Mouse (Mus musculus) midbrain, embryonic 11.5 days (tissue): ENCODE data around the gene Frmd4b. TPM values are rescaled to one million over a fixed set of nuclear protein-coding genes. Genes with fewer than 3 reads are reported as not detected.
A peak's percentile ranks its signal among the peaks of the same experiment; 100 is the strongest.

Experiments
- ATAC-seq: fragments of 200-750 bp; cut with Nextera tagmentation; 2 replicates; pipeline ENCODE4 v1.8.0; 2017; ENCODE audit warnings: moderate TSS enrichment, moderate library complexity; ENCODE audit not compliant: low FRiP score
- DNase-seq: peaks from one replicate; pipeline ENCODE4 v3.0.0; 2015; ENCODE audit warnings: low spot score; ENCODE audit errors: missing footprints
- H3K27ac ChIP-seq: fragments of 300-500 bp; sonication (generic); 2 replicates; pipeline ENCODE4 v1.5.1; 2014; ENCODE audit warnings: low read depth, low read length
- H3K27me3 ChIP-seq: fragments of 300-500 bp; sonication (generic); 2 replicates; pipeline ENCODE4 v1.6.1; 2014; ENCODE audit warnings: mild to moderate bottlenecking, low read length, moderate library complexity, mixed read lengths; ENCODE audit not compliant: control insufficient read depth, insufficient read depth
- H3K36me3 ChIP-seq: fragments of 300-500 bp; sonication (generic); 2 replicates; pipeline ENCODE4 v1.6.1; 2014; ENCODE audit warnings: mild to moderate bottlenecking, low read length, moderate library complexity, mixed read lengths; ENCODE audit not compliant: control insufficient read depth, insufficient read depth
- H3K4me1 ChIP-seq: fragments of 300-500 bp; sonication (generic); 2 replicates; pipeline ENCODE4 v1.6.1; 2014; ENCODE audit warnings: low read length; ENCODE audit not compliant: control insufficient read depth, insufficient read depth
- H3K4me2 ChIP-seq: fragments of 300-500 bp; sonication (generic); 2 replicates; pipeline ENCODE4 v1.6.1; 2014; ENCODE audit warnings: mild to moderate bottlenecking, moderate library complexity
- H3K4me3 ChIP-seq: fragments of 300-500 bp; sonication (generic); 2 replicates; pipeline ENCODE4 v1.5.1; 2014; ENCODE audit warnings: low read depth, low read length
- H3K9ac ChIP-seq: fragments of 300-500 bp; sonication (generic); 2 replicates; pipeline ENCODE4 v1.6.1; 2014; ENCODE audit warnings: low read length
- H3K9me3 ChIP-seq: fragments of 300-500 bp; sonication (generic); 2 replicates; pipeline ENCODE4 v1.6.1; 2016; ENCODE audit warnings: low read length; ENCODE audit not compliant: control insufficient read depth
- WGBS: fragments of 180-500 bp; shearing (Covaris S2); extraction: QIAGEN DNeasy Blood & Tissue Kit; methylation state at CpG from one replicate; pipeline ENCODE4 v1.1.7; 2014; 5-methylcytosine and 5-hydroxymethylcytosine counted together
- polyA plus RNA-seq: library from polyadenylated mRNA; unstranded; fragments of >200 nt; fragmentation: Nextera tagmentation; extraction: Ambion mirVana; gene quantifications from 2 replicates; pipeline ENCODE4 v1.2.1, GENCODE M21; 2014

Frmd4b gene
- polyA plus RNA-seq, 1 experiment from 2014 or later = 31.9 TPM

- 37% methylated on average over 9 of the region's 9 CpGs for WGBS
- DNase-seq (no peak), ATAC-seq (no peak)
- Histone ChIP-seq H3K9me3 (no peaks in the 10 kb centered on the region), H3K4me1 (no peaks in the 10 kb centered on the region), H3K27ac (no peak within 1 kb of the TSS), H3K4me3 (no peak within 1 kb of the TSS), H3K27me3 (no peaks in the 10 kb centered on the region), H3K9ac (no peak within 1 kb of the TSS), H3K4me2 (no peak within 1 kb of the TSS), H3K36me3 (no peaks in the 10 kb centered on the region)
Measured at GRCm38 (mm10) chr6:97252711-97253221, 364.6 kb downstream of the Frmd4b start, which contains the start of gene Lmod3. TSS of gene Lmod3 (minus strand) at chr6:97252759.

GRCm38 (mm10) chr6:97252086-97252485, 365.3 kb downstream of the Frmd4b start:
- no peaks in the 10 kb centered on the region for H3K9me3 ChIP-seq
- H3K4me2 ChIP-seq = no peak overlapping the region
- no peaks in the 10 kb centered on the region for H3K4me1 ChIP-seq
- ATAC-seq = no peak
- no peak for DNase-seq
- H3K27me3 ChIP-seq = no peaks in the 10 kb centered on the region
- no peaks in the 10 kb centered on the region for H3K36me3 ChIP-seq
- H3K9ac ChIP-seq = no peak overlapping the region
- H3K4me3 ChIP-seq = no peak overlapping the region
- 81% methylated on average over 5 of the region's 5 CpGs for WGBS
- no peak overlapping the region for H3K27ac ChIP-seq

GRCm38 (mm10) chr6:97250966-97251365, 366.4 kb downstream of the Frmd4b start:
- no peak overlapping the region for H3K4me2 ChIP-seq
- no peak for ATAC-seq
- 52% methylated on average over 6 of the region's 6 CpGs for WGBS
- H3K27ac ChIP-seq = no peak overlapping the region
- no peak overlapping the region for H3K4me3 ChIP-seq
- DNase-seq = peak; percentile 95
- no peaks in the 10 kb centered on the region for H3K27me3 ChIP-seq
- H3K36me3 ChIP-seq = no peaks in the 10 kb centered on the region
- no peaks in the 10 kb centered on the region for H3K4me1 ChIP-seq
- no peaks in the 10 kb centered on the region for H3K9me3 ChIP-seq
- H3K9ac ChIP-seq = no peak overlapping the region

GRCm38 (mm10) chr6:97245200-97245599, 372.1 kb downstream of the Frmd4b start:
- H3K9ac ChIP-seq = no peak overlapping the region
- ATAC-seq (no peak), DNase-seq (peak; percentile 14)
- H3K27me3 ChIP-seq = no peaks in the 10 kb centered on the region
- H3K4me3 ChIP-seq = no peak overlapping the region
- no peak overlapping the region for H3K4me2 ChIP-seq
- H3K36me3 ChIP-seq = no peaks in the 10 kb centered on the region
- no peak overlapping the region for H3K27ac ChIP-seq
- H3K9me3 ChIP-seq = no peaks in the 10 kb centered on the region
- H3K4me1 ChIP-seq = no peaks in the 10 kb centered on the region

GRCm38 (mm10) chr6:97242522-97242921, 374.8 kb downstream of the Frmd4b start:
- no peak for ATAC-seq
- Histone ChIP-seq H3K9ac (no peak overlapping the region), H3K27ac (no peak overlapping the region), H3K4me2 (no peak overlapping the region), H3K36me3 (no peaks in the 10 kb centered on the region), H3K27me3 (no peaks in the 10 kb centered on the region), H3K4me1 (no peaks in the 10 kb centered on the region), H3K9me3 (peaks cover 3% of the 10 kb centered on the region; the same call in 1 of the 2 replicates), H3K4me3 (no peak overlapping the region)
- peak; percentile 47 for DNase-seq
- WGBS = 88% methylated on average over 4 of the region's 4 CpGs

- no peaks in the 10 kb centered on the region for H3K27me3 ChIP-seq
- DNase-seq (no peak), ATAC-seq (no peak)
- 88% methylated on average over 5 of the region's 5 CpGs for WGBS
- H3K9me3 ChIP-seq = peaks cover 3% of the 10 kb centered on the region; the same call in 1 of the 2 replicates
- H3K27ac ChIP-seq = no peak overlapping the region
- H3K9ac ChIP-seq = no peak overlapping the region
- no peak overlapping the region for H3K4me3 ChIP-seq
- H3K36me3 ChIP-seq = no peaks in the 10 kb centered on the region
- no peaks in the 10 kb centered on the region for H3K4me1 ChIP-seq
- no peak overlapping the region for H3K4me2 ChIP-seq
Measured at GRCm38 (mm10) chr6:97240092-97240491, 377.2 kb downstream of the Frmd4b start.

GRCm38 (mm10) chr6:97239360-97239759, 378.0 kb downstream of the Frmd4b start:
- 89% methylated on average over 6 of the region's 6 CpGs for WGBS
- no peak overlapping the region for H3K27ac ChIP-seq
- peaks cover 3% of the 10 kb centered on the region; the same call in 1 of the 2 replicates for H3K9me3 ChIP-seq
- ATAC-seq (no peak), DNase-seq (no peak)
- no peak overlapping the region for H3K4me2 ChIP-seq
- no peaks in the 10 kb centered on the region for H3K36me3 ChIP-seq
- no peak overlapping the region for H3K4me3 ChIP-seq
- no peaks in the 10 kb centered on the region for H3K4me1 ChIP-seq
- H3K27me3 ChIP-seq = no peaks in the 10 kb centered on the region
- no peak overlapping the region for H3K9ac ChIP-seq

Other genes starting within 250 kb of the Frmd4b start
- gene Mitf, start 189.5 kb upstream of the Frmd4b start, polyA plus RNA-seq = 0.30 and 0.72 TPM in 2 replicates